Mouse (Mus musculus): Measurements from ENCODE around the gene Sema4g.
A peak's percentile ranks its signal among the peaks of the same experiment; 100 is the strongest.
"Not testable (repeated sequence)": the region's sequence is repeated elsewhere in the genome, so short reads cannot be mapped to it uniquely, and the experiment has no call there.

The Sema4g gene

DNA sequence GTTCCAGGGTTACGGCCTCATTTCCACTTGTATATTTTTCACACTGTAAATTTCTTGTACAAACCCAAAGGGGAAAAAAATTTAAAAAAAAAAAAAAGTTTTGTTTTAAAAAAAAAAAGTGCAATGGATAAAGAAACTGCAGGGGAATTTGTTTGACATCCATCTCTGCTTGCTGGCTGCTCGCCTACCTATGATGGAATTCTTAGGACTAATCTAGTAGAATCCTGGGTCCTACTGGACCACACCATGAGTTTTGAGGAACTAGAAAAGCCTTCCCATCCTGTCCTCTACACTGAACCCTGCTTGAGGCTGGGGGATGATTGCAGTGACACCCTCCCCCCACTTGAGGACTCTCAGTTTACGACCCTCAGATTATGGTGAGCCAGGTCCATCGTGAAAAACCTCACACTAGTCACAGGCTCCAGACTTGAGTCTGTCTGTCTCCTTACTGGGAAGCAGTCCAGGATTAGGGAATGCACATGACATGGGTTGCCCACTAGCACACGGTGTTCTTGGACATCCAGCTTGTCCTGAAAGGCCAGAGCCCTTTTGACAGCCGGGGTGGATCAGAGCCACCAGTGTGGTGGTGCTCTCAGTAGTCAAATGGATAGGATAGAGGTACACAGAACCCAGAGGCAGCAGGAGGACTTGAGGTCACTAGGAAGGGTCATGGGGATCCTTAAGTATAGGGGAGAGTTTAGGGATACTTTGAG, 38.2 kb downstream of the Sema4g start:
- DNase-seq: no peak

DNA sequence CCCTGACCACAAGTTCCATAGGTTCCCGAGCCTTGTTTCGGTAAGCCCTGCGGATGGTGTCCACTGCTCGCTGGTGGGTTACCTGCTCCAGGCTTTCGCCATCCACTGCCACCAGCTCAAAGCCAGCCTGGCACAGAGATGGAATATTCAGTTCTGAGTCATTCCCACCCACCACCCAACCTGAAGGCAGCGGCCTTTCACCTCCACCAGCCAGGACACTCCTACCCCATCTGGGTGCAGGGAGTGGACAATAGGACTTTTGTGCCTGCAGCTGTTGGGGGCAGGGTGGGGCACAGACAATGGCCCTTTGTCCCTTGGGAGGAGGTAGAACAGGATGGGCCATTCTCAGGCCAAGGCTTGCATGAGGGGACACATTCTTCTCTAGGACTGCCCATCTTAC, 38.9 kb downstream of the Sema4g start:
- no peak for DNase-seq

DNA sequence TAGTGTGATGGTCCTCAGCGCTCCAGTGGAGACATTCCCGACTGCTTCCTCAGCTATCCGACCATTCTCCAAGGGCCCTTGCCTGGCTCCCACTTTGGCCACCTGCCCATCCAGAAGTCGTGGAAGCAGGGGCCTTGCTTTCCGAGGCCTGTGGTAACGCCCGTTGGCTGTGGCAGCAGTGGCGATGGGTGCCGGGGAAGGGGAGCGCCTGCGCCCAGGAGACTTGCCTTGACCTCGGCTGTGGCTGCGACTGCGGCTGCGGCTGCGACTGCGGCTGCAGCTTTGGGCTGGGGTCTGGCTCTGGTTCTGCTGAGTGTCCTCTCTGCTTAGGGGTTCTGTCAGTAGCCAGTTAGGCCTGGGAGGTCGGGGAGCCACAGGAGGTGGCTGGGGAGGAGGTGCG, 39.8 kb downstream of the Sema4g start:
- no peak for DNase-seq

DNA sequence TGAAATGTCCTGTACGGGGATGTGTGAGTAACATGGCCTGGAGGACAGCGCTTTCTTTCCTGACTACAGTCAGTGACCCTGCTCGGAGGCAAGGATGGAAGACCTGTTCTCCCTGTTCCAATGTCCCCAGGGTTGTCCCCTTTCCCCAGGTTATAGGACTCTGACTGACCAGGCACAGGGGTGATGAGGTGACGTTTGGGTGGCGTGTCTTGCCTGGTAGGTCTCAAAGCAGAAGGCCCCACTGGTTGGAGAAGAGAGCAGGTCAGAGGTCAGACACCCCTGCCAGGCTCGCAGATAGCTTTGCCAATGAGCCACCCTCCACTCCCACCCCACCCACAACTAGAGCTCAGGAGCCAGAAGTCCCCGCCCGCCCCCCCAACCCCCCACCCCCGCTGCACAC, 40.7 kb downstream of the Sema4g start:
- no peak for DNase-seq

DNA sequence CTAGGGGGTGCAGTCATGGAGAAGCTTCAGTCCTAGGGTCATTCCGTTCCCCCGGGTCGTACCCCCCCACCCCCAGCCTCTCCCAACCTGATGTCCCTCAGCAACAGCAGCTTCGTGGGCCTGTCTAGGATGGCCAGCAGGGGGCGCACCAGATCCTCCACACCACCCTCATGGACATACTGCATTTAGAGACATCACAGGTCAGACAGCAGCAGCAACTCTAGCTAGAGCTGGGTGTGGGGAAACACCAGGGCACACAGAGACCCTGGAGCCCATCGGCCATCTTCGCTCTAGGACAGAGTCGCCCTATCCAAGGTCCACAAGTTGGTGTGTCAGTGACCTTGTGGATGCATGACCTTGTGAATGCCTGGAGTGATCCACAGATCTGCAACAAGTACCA, 41.2 kb downstream of the Sema4g start:
- DNase-seq: peak; percentile 76

DNA sequence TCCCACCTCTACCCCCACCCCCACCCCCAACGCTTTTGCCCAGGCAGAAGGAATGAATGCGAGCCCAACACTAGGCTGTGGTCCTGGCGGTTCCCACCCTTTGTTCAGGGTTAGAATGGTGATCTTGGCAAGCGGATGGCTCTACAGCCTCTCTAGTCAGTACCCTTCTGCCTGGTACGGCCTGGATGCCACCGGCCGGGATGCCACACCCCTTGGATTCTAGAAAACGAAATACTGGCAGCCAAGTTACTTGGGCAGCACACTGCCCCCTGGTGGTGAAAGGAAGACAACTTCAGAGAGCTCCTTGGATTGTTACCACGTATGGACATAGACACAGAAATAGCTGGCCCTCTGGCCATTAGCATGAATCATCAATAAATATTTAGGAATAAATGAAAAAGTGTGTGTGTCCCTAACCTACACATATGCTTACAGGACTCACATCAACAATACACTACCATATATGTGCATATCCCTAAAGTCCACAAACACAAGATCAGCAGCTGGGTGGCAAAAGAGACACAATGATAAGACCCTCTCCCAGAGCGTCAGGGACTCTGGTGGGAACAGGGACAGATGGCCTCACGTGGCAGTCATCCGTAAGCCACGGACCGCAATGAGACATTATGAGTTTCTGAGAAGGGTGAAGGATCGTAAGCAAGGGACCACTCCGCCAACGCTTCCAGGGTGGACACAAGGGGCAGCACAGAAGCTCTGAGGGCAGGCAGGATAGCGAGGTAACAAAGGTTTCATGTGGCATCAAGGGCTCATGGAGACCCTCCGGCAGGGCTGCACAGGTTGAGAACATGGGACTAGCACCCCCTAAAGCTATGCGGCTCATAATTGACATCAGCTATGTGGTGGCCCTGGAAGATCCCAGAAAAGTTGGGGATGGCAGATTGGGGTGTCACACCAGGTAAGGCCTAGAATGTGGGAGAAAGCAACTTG, 42.1 kb downstream of the Sema4g start:
- DNase-seq: peak; percentile 84

DNA sequence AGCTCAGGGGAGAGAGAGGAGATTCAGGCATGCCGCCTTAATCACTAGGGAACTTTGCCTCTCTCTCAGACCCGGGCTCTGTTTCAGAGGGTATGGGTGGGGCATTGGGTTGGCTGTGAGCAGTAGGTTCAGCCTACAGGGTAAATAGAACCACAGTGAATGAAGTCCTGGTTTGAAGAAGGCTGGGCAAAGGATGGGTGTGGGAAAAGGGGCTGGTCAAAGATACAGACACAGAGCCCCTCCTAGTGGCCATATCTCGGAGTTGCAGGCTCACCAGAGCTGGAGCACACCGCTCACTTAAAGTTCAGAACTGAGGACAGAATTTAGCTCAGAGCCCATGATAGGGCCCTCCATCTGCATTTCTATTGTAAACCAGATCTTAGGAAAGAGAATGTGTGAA, 42.9 kb downstream of the Sema4g start:
- peak; percentile 77 for DNase-seq

DNA sequence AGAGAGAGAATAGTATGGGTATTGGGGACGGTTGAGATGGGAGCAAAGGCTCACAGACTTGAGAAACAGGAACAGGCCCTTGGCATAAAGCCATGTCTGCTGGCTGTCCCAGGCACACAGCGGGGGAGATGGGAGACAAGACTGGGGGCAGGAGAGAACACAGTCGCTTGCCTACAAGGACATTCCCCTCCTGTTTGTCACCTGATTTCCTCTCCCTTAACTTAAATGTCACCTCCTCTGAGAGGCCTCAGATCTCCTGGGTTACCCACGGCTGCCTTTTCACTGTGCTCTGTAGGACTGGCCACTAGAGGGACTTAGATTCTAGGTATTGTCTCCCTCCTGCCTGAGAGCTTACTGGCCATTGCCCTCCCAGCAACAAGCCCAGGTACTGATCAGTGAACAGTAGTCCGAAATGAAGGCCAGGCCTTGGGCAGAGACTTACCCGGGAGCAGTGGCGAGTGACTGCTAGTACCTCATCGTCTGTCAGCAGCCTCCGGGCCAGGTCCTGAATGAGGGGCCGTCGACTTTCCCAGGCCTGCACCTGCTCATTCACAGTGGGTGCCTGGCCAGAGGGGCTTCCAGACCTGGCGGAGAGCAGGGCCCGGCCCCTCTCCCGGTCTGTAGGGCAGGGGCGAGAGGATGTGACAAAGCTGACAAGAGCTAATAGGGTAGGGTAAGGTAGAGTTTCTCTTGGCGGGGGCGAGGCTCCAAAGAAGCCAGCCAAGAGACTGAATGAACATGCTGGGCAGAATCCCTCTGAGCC, 43.9 kb downstream of the Sema4g start:
- no peak for DNase-seq

DNA sequence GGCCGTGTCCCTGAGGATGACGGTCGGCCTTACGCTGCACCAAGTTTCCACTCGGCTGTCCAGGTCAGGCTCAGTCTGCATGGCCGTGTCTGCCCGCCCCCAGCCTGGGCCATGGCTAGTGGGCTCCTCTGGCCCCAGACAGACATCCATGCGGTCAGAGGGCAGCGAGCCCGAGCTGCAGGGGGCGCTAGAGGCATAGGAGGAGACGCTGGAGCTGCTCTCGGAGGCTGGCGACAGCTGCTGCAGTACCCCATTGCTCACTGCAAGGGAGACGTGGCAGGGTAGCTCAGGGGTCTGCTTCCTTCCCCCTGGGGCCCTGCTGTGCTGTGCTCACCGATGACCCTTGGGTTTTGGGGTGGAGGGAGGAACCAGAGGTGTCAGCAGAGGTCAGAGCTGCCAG, 48.0 kb downstream of the Sema4g start:
- DNase-seq: peak; percentile 35

DNA sequence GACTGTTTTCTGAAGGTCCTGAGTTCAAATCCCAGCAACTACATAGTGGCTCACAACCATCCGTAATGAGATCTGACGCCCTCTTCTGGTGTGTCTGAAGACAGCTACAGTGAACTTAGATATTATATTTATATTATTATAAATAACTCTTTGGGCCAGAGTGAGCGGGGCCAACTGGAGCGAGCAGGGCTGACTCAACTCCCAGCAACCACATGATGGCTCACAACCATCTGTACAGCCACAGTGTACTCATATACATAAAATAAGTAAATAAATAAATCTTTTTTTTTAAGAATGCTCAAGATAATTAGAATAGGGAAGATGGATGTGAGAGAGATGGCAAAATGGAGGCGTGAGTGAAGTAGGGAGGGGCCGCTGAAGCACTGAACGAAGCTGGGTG, 49.3 kb downstream of the Sema4g start:
- DNase-seq: not testable (repeated sequence)

DNA sequence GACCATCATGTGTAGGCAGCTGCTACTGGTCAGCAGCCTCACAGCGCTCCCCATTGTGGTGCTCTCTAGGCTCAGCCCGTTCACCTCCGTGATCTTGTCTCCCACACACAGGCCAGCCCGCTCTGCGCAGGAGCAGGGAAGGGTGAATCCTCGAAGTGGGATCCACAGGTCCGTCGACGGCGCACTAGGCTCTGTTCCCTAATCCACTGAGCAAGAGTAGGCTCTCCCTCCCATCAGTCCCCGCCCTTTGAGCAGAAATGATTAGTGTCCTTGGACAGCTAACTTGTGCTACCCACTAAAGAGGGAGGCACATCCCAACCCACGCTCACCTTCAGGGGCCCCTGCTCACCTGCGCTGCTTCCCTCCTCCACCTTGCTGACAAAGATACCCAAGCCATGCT, 51.3 kb downstream of the Sema4g start:
- DNase-seq: no peak

DNA sequence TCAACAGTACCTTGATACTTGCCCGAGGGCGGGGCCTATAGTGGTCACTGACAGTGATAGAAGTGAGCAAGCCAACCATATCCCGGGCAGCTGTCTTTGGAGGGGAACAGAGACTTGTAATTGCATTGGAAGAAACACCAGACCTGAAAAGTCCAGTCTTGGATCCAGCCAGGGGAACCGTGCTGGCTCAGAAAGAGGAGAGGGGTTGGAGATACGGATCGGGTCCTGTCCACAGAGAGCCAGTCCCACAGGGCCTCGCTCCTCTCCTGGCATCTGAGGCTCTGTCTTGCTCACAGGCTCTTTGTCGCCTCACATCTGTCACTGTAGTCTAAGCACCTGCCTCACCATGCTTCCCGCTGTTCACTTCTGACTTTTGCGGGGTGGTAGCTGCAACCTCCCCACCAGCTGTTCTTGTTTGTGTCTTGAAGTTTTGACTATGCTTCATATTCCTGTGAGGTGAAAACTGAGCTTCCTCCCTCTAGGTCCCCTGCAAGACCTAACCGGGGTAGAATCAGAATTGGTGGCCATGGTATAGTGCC, 55.6 kb downstream of the Sema4g start:
- DNase-seq: no peak

DNA sequence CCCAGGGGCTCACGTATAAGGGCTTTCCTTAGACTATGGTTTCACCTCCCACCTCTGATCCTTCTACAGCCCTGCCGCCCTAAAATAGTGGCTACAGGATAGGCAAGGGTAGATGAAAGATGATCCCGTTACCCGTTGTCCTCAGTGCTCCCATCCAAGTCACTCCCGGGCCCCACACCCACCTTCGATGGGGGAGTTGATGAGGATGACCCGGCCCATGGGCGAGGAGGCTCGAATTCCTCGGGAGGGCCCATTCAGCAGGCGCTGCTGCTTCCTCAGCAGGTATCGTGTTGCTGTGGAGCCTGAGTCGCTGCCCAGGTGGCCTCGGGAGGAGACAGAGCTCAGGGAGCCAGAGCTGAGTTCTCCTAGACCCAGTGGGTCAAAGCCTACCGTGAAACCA, 56.3 kb downstream of the Sema4g start:
- DNase-seq: no peak

DNA sequence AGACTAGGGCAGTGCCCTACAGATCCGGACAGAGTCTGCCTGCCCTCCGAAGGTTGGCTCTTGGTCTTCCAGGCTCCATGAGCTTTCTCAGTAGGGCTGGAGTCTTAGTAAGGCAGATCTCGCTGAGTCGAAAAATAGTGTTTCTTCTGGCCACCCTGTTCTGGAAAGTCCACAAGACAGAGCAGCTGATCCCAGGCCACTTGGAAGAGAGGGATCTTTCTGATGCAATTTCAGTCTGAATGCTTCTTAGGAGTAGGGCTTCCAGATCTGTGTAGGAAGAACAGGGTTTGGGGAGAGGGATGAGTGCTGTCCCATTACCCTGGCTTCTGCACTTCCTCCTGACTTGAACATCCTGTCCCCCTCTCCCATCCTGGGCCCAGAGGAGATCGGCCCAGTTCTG, 56.8 kb downstream of the Sema4g start, which contains the start of gene Pdzd7:
Pdzd7 (minus strand) TSS at position 67 of the 400 bp plus-strand sequence.
- DNase-seq: no peak

DNA sequence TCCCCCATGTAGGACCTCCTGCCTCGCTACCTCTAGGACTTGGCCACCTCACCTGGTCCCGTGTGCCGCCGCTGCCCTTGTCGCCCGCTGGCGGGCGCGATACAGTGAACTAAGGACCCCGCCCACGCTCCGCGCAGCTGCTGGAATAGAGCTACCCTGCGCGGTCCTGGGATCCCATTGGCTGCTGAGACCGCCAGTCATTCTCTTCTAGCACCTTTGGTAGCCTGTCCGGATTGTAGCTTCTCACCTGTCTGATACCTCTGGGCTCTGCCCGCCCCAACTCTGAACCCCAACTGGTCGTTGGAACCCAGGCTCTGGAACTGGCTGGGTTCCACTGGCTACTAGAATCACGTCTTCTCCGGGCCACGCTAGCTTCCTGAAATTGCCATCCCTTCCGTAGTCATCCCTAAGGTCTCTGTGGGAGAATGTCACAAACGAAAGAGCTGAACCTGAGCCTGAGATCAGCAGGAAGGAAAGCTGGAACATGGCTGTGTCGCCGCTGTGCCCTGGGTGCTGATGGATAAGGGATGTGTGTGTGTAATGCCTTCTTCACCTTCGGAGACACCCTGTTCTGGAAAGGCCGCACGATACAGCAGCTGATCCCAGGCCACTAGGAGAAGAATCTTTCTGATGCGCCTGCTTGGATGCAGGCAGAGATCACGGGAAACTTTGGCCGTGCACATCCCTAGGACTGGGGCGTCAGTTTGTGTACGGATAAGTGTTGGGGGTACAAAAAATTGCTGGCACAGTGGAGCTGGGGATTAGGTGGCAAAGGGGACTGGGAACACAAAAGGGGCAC, 57.8 kb downstream of the Sema4g start:
- peak; percentile 91 for DNase-seq

DNA sequence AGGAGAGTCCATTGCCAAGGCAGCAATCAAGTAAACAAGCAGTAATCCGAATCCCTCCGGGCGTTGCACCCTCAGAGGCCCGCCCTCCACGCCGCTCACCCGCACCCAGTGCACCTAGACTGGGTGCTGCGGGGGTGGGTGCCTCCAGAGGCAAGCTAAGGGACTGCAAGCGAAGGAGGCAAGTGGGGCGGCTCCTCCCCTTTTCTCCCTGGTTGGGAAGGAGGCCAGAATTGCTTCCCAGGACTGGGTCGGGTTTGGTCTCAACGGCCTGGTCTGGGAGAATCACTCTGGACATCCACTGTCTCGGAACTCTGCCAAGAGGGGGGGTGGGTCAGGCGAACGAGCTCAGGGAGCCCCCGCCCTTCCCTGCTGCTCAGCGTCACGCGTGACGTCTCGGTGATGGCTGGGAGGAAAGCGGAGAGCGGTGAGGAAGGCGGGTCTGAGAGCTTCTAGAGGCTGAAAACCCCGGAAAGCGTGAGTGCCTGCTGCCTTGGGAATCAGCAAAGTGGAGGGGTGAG, 58.6 kb downstream of the Sema4g start, which contains the start of gene Sfxn3:
Sfxn3 (plus strand) TSS at position 87 of the 518 bp plus-strand sequence.
- peak; percentile 94 for DNase-seq

DNA sequence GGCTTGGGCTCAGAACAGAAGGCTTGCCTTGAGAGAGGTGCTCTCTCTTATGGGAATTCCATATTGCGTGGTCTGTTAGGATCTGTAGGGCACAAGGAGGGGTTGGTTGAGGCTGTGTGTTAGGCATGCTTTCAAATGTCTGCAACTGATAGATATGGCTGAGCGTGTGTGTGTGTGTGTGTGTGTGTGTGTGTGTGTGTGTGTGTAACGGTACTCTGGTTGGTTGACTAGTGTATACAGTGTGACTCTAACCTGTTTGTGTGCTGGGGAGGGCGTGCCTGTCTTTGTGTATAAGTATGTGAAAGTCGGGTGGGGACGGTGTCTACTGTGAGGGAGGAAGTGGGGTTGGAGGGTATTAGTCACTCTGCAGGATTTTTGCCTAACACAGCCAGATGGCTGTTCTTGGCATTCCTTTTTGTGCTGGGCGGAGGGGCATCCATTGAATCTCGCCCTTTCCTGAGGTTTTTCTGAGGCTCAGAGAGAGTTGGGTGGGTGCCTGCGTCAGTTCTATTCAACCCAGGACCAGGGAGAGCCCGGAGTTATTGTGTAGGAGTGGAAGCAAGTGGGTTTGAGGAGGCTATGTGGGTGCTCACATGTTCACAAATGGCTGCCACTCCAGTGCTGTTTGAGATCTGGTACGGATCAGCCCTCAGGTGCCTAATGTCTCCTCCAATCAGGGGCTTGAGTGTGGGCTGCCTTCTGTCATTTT, 59.2 kb downstream of the Sema4g start:
- peak; percentile 51 for DNase-seq

DNA sequence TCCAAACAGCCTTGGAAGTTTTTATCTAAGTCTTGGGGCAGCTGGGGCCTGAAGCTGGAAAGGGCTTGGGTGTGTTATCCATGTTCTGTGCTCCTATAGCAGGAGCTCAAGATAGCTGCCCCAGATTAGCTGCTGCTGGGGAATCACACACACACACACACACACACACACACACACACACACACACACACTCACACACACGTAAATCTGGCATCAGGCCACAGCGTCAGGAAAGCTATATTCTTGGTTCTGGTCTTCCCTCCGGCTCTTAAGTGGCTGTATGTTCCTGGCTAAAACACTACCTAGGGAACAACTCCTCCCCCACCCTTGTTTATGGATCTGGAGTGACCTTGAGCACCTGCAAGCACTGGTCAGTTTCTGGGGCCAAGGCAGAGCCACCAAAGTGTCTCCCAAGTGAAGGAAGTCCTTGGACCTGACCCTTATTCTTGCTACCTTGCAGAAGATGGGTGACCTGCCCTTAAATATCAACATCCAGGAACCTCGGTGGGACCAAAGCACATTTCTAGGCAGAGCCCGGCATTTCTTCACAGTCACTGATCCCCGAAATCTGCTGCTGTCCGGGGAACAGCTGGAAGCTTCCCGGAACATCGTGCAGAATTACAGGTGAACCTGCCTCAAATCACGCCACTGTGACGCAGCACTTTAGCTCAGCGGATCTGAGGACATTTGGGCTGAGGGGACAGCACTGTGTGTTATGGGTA, 59.9 kb downstream of the Sema4g start:
- no peak for DNase-seq

DNA sequence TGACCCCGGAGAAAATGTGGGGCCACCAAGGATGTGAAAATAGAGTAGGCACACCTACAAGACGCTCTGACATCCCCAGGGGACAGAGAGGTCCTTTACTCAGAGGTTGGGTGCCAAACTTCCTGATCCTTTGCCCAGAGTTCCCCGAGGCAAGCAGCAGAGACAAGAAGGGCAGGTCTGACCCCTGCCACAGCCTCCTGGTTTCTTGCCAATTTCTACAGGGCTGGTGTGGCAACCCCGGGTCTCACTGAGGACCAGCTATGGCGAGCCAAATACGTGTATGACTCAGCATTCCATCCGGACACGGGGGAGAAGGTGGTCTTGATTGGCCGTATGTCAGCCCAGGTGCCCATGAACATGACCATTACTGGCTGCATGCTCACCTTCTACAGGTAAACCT, 60.6 kb downstream of the Sema4g start:
- peak; percentile 35 for DNase-seq

Data from cerebellum, adult 11 months (tissue).